Mouse (Mus musculus) midbrain, embryonic 16.5 days (tissue): ENCODE results near the gene Map4k1. TPM values are rescaled to one million over a fixed set of nuclear protein-coding genes. Genes with fewer than 3 reads are reported as not detected.

Experiments
- ATAC-seq: fragments of 200-750 bp; cut with Nextera tagmentation; 2 replicates; pipeline ENCODE4 v1.8.0; 2017; ENCODE audit warnings: moderate TSS enrichment
- H3K27ac ChIP-seq: fragments of 300-500 bp; sonication (generic); 2 replicates; pipeline ENCODE4 v1.5.1; 2014; ENCODE audit warnings: mild to moderate bottlenecking, low read length, mixed read lengths
- H3K27me3 ChIP-seq: fragments of 300-500 bp; sonication (generic); 2 replicates; pipeline ENCODE4 v1.6.1; 2014; ENCODE audit warnings: low read depth, low read length, mixed read lengths; ENCODE audit not compliant: control insufficient read depth, insufficient read depth
- H3K36me3 ChIP-seq: fragments of 300-500 bp; sonication (generic); 2 replicates; pipeline ENCODE4 v1.6.1; 2014; ENCODE audit warnings: mild to moderate bottlenecking, low read length, moderate library complexity, mixed read lengths; ENCODE audit not compliant: control insufficient read depth, insufficient read depth
- H3K4me1 ChIP-seq: fragments of 300-500 bp; sonication (generic); 2 replicates; pipeline ENCODE4 v1.6.1; 2014; ENCODE audit warnings: mild to moderate bottlenecking, low read length, mixed read lengths; ENCODE audit not compliant: control insufficient read depth, insufficient read depth
- H3K4me2 ChIP-seq: fragments of 300-500 bp; sonication (generic); 2 replicates; pipeline ENCODE4 v1.6.1; 2014; ENCODE audit warnings: mild to moderate bottlenecking, low read length, mixed read lengths
- H3K4me3 ChIP-seq: fragments of 300-500 bp; sonication (generic); 2 replicates; pipeline ENCODE4 v1.5.1; 2014; ENCODE audit warnings: low read depth, mild to moderate bottlenecking, low read length, moderate library complexity, mixed read lengths
- H3K9ac ChIP-seq: fragments of 300-500 bp; sonication (generic); 2 replicates; pipeline ENCODE4 v1.6.1; 2014; ENCODE audit warnings: low read depth, low read length, mixed read lengths
- H3K9me3 ChIP-seq: fragments of 300-500 bp; sonication (generic); replicated peaks from 2 replicates; pipeline ENCODE4 v1.6.1; 2014; ENCODE audit warnings: mild to moderate bottlenecking, low read length, mixed read lengths; ENCODE audit not compliant: control insufficient read depth, poor library complexity, severe bottlenecking
- WGBS: fragments of 180-500 bp; shearing (Covaris S2); extraction: QIAGEN DNeasy Blood & Tissue Kit; methylation state at CpG from one replicate; pipeline ENCODE4 v1.1.7; 2014; 5-methylcytosine and 5-hydroxymethylcytosine counted together
- polyA plus RNA-seq: library from polyadenylated mRNA; unstranded; fragments of >200 nt; fragmentation: Nextera tagmentation; extraction: Ambion mirVana; gene quantifications from 2 replicates; pipeline ENCODE4 v1.2.1, GENCODE M21; 2015

Map4k1 gene
- polyA plus RNA-seq, 1 experiment from 2014 or later, result 13.2 TPM

DNA sequence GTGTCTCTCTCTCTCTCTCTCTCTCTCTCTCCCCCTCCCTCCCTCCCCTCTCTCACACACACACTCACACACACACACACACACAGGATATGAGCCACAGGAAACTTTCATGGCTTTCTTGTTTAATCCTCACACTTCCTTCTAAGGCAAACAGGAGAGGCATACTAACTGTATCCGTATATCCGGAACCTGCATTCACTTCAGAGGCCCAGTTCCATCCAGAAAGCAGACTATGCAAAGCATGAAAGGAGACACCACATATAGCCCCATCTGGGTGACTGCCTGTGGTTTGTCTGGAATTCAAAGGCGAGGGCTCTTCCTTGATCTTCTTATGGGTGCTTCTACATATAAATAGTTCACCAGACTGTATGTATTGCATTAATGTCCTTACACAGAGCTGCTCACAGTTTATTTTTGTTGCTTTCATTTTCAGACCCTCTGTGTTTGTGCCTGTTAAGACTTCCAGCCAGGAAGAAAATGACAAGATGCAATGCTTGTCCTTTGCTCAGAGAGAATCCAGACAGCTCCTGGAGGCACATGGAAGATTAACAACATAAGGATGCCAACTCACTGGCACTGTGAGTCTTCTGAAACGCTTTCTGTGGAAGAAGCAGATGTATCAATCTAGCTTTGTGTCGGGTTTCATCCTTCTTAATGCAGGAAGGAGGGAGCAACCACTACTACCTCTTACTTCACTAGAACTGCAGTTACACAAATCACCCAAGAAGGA lies 38.2 kb upstream of the Map4k1 start:
- no peak overlapping the region for H3K4me2 ChIP-seq
- H3K9me3 ChIP-seq, result no peaks in the 10 kb centered on the region
- ATAC-seq, result no peak
- H3K9ac ChIP-seq, result no peak overlapping the region
- H3K4me3 ChIP-seq, result no peak overlapping the region
- WGBS, result 83% methylated on average over 5 of the region's 5 CpGs
- peak overlapping the region; percentile 20; the same call in 1 of the 2 replicates for H3K27ac ChIP-seq
- peaks cover 2% of the 10 kb centered on the region; the same call in 1 of the 2 replicates for H3K4me1 ChIP-seq
- no peaks in the 10 kb centered on the region for H3K27me3 ChIP-seq
- 0 out of 2 replicates have a peak, but pooled peaks cover 4% of the 10 kb centered on the region for H3K36me3 ChIP-seq

DNA sequence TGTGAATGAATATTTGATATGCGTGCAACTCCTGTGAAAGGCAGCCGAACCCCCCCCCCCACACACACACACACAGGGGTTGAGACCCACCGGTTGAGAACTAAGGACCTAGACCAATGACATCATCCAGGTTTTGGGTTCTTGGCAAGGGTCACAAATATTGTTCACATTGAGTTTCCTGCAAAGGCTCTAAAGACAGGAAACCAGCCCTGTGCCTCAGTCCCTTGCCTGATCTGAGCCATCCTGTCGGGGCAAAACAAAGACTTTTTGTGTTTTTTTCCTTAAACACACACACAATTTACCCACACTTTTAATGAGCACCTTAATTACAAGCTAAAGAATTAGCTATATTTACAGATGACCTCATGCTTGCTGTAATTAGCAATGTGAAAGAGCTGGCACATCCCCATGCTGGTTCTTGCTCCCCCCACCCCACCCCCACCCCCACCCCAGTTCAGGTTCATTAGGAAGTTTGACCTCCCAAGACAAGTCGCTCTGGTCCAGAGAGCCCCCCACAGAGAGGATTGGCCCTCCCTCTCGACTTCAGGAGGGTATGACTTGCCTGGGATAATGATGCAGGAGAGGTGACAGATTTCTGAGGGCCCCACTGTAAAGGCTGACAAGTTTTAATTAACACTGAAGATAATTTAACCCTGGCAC lies 37.0 kb upstream of the Map4k1 start:
- no peaks in the 10 kb centered on the region for H3K9me3 ChIP-seq
- H3K4me1 ChIP-seq, result peaks cover 2% of the 10 kb centered on the region; the same call in 1 of the 2 replicates
- H3K4me3 ChIP-seq, result no peak overlapping the region
- no peak overlapping the region for H3K4me2 ChIP-seq
- no peak overlapping the region for H3K27ac ChIP-seq
- ATAC-seq, result no peak
- H3K27me3 ChIP-seq, result no peaks in the 10 kb centered on the region
- 0 out of 2 replicates have a peak, but pooled peaks cover 4% of the 10 kb centered on the region for H3K36me3 ChIP-seq
- WGBS, result 56% methylated on average over 6 of the region's 6 CpGs
- H3K9ac ChIP-seq, result no peak overlapping the region

DNA sequence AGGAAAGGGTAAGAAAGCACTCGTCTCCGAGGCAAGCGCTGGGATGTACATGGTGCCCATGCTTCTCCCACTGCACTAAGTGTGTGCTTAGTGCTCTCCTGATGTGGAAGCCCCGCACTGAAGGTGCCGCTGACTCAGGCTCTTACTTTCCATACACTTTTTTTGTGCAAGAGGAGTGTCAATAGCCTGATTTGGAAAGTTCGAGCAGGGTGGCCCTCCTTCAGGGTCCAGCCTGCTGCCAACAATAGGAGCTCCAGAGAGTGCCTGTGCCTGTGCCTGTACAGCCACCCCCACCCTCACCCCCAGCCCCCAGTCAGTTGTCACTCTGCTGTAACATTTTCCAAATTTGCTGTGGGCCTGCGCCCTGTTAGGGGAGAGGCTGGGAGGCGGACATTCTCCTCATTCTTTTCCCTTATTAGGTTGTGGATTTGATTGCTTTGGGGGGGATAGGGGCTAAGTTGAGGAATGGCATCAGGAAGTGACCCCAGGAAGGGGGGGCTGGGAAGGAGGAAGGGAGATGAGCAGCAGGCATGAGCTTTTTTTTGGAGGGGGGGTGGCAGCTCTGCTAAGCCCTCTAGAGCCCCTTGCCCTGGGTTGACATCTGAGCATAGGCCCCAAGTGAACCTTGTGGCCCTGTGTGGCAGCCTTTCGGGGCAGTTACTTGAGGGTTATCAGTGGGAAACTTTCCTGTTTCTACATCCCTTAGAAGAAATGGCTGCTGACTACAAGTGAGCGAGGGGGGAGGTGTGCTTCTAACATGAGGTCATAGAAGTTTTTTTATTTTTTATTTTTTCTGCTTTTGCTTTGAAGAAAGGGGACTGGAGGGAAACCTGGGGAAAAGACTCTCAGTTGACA lies 36.2 kb upstream of the Map4k1 start:
- WGBS, result 52% methylated on average over 10 of the region's 10 CpGs
- Histone ChIP-seq H3K4me3 (no peak overlapping the region), H3K4me1 (peaks cover 2% of the 10 kb centered on the region; the same call in 1 of the 2 replicates), H3K27ac (peak overlapping the region; percentile 19; the same call in 1 of the 2 replicates), H3K4me2 (no peak overlapping the region), H3K36me3 (0 out of 2 replicates have a peak, but pooled peaks cover 4% of the 10 kb centered on the region), H3K9ac (no peak overlapping the region), H3K27me3 (no peaks in the 10 kb centered on the region), H3K9me3 (no peaks in the 10 kb centered on the region)
- ATAC-seq, result no peak

DNA sequence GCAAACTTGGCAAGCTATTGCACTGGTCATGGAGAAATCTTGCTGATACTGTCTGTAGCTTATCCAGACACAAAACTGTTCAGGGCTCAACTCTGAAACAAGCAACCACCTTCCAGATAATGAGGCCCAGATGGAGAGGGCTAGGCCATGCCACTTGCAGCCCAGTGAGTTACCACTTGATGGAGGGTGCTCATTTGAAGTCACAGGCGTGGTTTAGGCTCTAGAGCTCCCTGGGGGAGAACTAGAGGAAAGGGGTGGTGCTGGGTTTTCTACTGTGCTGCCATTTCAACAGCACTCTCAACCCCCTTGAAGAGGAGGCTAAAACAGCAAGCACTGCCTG lies 35.6 kb upstream of the Map4k1 start:
- no peaks in the 10 kb centered on the region for H3K27me3 ChIP-seq
- 0 out of 2 replicates have a peak, but pooled peaks cover 4% of the 10 kb centered on the region for H3K36me3 ChIP-seq
- H3K9me3 ChIP-seq, result no peaks in the 10 kb centered on the region
- WGBS, result 44% methylated on average over 1 of the region's 1 CpGs
- H3K4me3 ChIP-seq, result no peak overlapping the region
- no peak overlapping the region for H3K9ac ChIP-seq
- H3K4me2 ChIP-seq, result no peak overlapping the region
- H3K27ac ChIP-seq, result no peak overlapping the region
- no peak for ATAC-seq
- H3K4me1 ChIP-seq, result peaks cover 2% of the 10 kb centered on the region; the same call in 1 of the 2 replicates

DNA sequence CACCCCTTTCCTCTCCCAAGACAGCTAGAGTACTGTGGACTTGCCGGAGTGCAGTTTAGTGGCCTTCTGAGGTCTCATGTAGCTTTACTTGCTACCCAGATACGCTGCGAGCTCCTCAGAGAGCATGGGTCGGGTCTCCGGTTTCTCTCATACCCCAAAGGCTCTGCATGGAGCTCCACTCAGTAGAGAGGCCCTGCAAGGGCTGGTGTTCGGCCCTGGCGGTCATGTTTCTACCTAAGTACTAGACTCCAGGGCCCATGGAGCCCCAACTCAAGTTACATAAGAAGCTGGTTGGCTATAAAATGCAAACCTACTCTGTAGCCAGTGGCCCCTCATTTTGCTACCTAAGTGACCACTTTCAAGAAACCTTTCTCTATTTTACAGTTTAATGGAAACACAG lies 33.1 kb upstream of the Map4k1 start:
- Histone ChIP-seq H3K4me2 (no peak overlapping the region), H3K4me3 (no peak overlapping the region), H3K9me3 (no peaks in the 10 kb centered on the region), H3K4me1 (peaks cover 7% of the 10 kb centered on the region; the same call in 1 of the 2 replicates), H3K9ac (no peak overlapping the region), H3K27me3 (no peaks in the 10 kb centered on the region), H3K36me3 (0 out of 2 replicates have a peak, but pooled peaks cover under 1% of the 10 kb centered on the region), H3K27ac (no peak overlapping the region)
- 95% methylated on average over 7 of the region's 7 CpGs for WGBS
- no peak for ATAC-seq

DNA sequence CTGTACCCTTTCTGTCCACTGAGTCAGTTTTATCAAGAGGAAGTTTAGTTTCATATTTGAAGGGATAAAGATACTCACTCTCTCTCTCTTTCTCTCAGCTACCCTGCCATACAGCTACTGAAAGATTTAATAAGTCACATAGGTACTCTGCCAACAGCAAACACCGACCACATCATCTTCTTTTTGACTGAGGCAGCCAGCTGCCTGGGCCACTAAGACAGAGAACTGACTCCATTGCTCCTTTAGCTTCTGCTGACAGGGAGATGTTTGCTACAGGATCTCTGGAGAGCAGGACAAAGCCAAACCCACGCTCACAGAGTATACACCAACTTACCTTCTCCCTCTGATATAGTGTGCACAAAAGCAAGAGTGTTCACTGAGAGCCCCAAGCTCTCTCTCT lies 32.6 kb upstream of the Map4k1 start:
- no peak overlapping the region for H3K27ac ChIP-seq
- ATAC-seq, result no peak
- no peaks in the 10 kb centered on the region for H3K36me3 ChIP-seq
- H3K9ac ChIP-seq, result no peak overlapping the region
- no peaks in the 10 kb centered on the region for H3K27me3 ChIP-seq
- H3K9me3 ChIP-seq, result no peaks in the 10 kb centered on the region
- H3K4me1 ChIP-seq, result peaks cover 8% of the 10 kb centered on the region; the same call in 1 of the 2 replicates
- H3K4me3 ChIP-seq, result no peak overlapping the region
- 80% methylated on average over 2 of the region's 2 CpGs for WGBS
- H3K4me2 ChIP-seq, result no peak overlapping the region

DNA sequence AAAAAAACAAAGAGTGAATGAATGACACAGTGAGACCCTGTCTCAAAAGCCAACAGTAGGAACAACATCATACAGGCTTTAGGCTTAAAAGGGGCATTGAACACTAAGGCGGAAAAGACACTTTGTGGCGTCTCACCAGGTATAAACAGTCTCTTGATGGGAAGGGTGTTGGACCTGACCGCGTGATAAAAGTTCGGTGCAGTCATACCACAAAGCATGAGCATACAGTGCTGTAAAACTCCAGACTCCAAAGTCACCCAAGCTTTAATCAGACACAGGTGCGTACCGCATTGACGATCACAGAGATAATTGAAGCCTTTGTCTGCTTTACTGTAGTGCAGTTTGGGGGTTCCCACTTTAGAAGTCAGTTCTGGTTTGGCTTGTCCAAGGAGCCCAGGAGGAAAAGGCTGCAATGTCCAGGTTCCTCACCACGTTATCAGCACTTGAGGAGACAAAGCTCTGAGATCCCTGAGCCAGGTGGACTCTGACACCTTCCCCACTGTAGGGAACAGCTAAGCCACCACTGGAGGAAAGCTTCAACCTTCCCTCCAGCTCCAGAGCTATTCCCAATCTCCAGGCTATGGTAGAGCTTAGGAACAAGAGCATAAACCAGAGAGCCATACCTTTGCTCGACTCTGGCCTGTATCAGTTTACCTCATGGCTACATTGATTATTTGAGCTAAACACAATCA lies 31.4 kb upstream of the Map4k1 start:
- Histone ChIP-seq H3K9me3 (no peaks in the 10 kb centered on the region), H3K4me1 (peaks cover 10% of the 10 kb centered on the region; the same call in 1 of the 2 replicates), H3K36me3 (no peaks in the 10 kb centered on the region), H3K4me2 (no peak overlapping the region), H3K27ac (no peak overlapping the region), H3K27me3 (no peaks in the 10 kb centered on the region), H3K4me3 (no peak overlapping the region), H3K9ac (no peak overlapping the region)
- no peak for ATAC-seq
- 94% methylated on average over 10 of the region's 10 CpGs for WGBS

DNA sequence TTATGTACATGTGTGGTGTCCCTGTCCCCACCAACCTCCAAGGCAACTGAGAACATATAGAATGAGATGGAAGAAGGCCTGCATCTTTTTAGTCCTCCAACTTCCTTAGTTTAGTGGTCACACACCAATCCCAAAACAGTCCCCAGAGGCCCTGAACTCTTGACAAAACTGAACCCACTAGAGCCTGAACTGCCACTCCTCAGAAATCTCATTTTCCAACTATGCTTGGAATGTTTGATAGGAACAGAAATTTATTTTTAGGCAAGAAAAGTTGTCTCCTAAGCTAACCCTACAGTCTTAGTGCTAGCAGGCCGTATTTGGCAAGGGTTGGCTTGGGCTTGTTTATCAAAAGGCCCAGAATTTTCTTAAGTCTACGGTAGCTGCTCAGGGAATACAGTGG lies 30.1 kb upstream of the Map4k1 start:
- ATAC-seq, result no peak
- WGBS, result 93% methylated on average over 2 of the region's 2 CpGs
- H3K36me3 ChIP-seq, result no peaks in the 10 kb centered on the region

More for the DNA sequence above, 30.1 kb upstream of the Map4k1 start:
- Histone ChIP-seq H3K4me3 (no peak overlapping the region), H3K4me2 (no peak overlapping the region), H3K4me1 (peaks cover 8% of the 10 kb centered on the region; the same call in 1 of the 2 replicates), H3K9ac (no peak overlapping the region), H3K27me3 (no peaks in the 10 kb centered on the region), H3K9me3 (no peaks in the 10 kb centered on the region), H3K27ac (no peak overlapping the region)
